10 mouse cellular contexts compared by ENCODE assay signal in the genomic region with DNA sequence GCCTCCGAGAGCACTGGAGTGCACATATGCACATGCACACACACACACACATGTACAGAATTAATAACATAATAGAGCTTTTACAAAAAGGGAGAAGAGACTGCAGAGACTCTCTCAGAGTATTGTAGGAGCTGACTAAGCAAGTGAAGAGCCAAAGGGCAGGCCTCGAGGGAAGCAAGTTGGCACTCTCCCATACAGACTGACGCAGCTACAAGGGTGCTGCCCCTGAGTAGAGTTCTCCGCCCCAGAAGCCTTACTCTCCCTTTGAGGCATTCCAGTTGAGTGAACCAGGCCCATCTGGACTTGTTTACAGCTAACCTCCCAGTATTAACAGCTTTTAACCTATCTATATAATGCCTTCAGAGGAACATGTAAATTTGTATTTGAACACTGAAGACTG. TPM values are rescaled to one million over a fixed set of nuclear protein-coding genes. Genes with fewer than 3 reads are reported as not detected.
DNase-seq lines count a peak whose midpoint lies in the region; ATAC-seq and TF ChIP-seq lines count a peak whose summit lies in the region.
"Had no signal": no experiment of that assay in that cellular context is flagged by ENCODE, and none has a peak within 500 bp of the region (broad histone marks: within the 10 kb centered on the region; RNA-seq: fewer than 3 reads in every experiment).

No protein-coding gene starts in this region.

- ATAC-seq in neural tube, embryonic 15.5 days (ENCODE audit: low FRiP score) = no peak

- no peak overlapping the region for H3K4me2 ChIP-seq in neural tube, embryonic 15.5 days

- peak; percentile 96 for DNase-seq in 3T3-L1 (ENCODE audit: low read depth, low spot score)
- DNase-seq in adrenal gland, adult 18-20 months (ENCODE audit: low spot score in 2 of 2) = peak; percentile 39 to 44
- DNase-seq in heart, adult 2 months = peak; percentile 75 to 78
- peak; percentile 46 to 66 for DNase-seq in kidney, postnatal 4 days
- no peak for DNase-seq in frontal cortex, postnatal 36 days (ENCODE audit: low spot score in 2 of 2)
- no peak for DNase-seq in embryo, embryonic 10.5 days (ENCODE audit: low spot score)
- no peak for DNase-seq in layer of hippocampus, postnatal 10 days (ENCODE audit: low spot score in 2 of 2)

- H3K79me2 ChIP-seq in heart, adult 2 months (replicated peaks; ENCODE audit: control insufficient read depth, insufficient read depth, low read length) = no peaks in the 10 kb centered on the region

- no peak for TF ChIP-seq POLR2A in heart, adult 2 months (IDR thresholded peaks at IDR 0.05; ENCODE audit: insufficient read depth, low read depth, low read length)

- H3K36me3 ChIP-seq in heart, adult 2 months (ENCODE audit: control insufficient read depth, insufficient read depth, low read length) = no peaks in the 10 kb centered on the region
- no peaks in the 10 kb centered on the region for H3K36me3 ChIP-seq in neural tube, embryonic 15.5 days

- intact Hi-C loops in heart, adult 2 months (cut with DNase I) = no loop called here

- H3K27ac ChIP-seq in heart, adult 2 months = peak overlapping the region; percentile 12; the same call in 1 of the 2 replicates
- no peak overlapping the region for H3K27ac ChIP-seq in neural tube, embryonic 15.5 days (replicated peaks)

- TF ChIP-seq CTCF in heart, adult 2 months (IDR thresholded peaks at IDR 0.05) = no peak

- no peak overlapping the region for H3K9ac ChIP-seq in heart, adult 2 months (ENCODE audit: low read depth, low read length)
- H3K9ac ChIP-seq in neural tube, embryonic 15.5 days (replicated peaks) = no peak overlapping the region

- no peaks in the 10 kb centered on the region for H3K9me3 ChIP-seq in neural tube, embryonic 15.5 days (replicated peaks)
- H3K9me3 ChIP-seq: megakaryocyte, embryonic 14.5 days had no signal

- no peaks in the 10 kb centered on the region for H3K27me3 ChIP-seq in heart, adult 2 months (ENCODE audit: control insufficient read depth, insufficient read depth, low read length)
- no peaks in the 10 kb centered on the region for H3K27me3 ChIP-seq in neural tube, embryonic 15.5 days (replicated peaks)

- peaks cover 9% of the 10 kb centered on the region for H3K4me1 ChIP-seq in heart, adult 2 months (ENCODE audit: control insufficient read depth, insufficient read depth, low read length)
- H3K4me1 ChIP-seq in neural tube, embryonic 15.5 days = 0 out of 2 replicates have a peak, but pooled peaks cover 3% of the 10 kb centered on the region
- H3K4me1 ChIP-seq: megakaryocyte, embryonic 14.5 days had no signal

- TF ChIP-seq EP300 in heart, adult 2 months (IDR thresholded peaks at IDR 0.05; ENCODE audit: insufficient read depth, low read depth, low read length) = no peak

- no peak overlapping the region for H3K4me3 ChIP-seq in heart, adult 2 months
- H3K4me3 ChIP-seq in neural tube, embryonic 15.5 days (replicated peaks) = no peak overlapping the region
- H3K4me3 ChIP-seq: megakaryocyte, embryonic 14.5 days had no signal

- WGBS in heart, adult 2 months = 52% methylated on average over 4 of the region's 4 CpGs
- WGBS in neural tube, embryonic 15.5 days = 72% methylated on average over 4 of the region's 4 CpGs

RNA-seq across cellular contexts. Expression of a gene that starts 54.4 kb away (rescaled TPM):
- total RNA-seq in adrenal gland, adult 18-20 months (2021) = not detected
- total RNA-seq in heart, adult 2 months (2021) = not detected
- polyA plus RNA-seq in heart, adult 2 months (2012; rRNA removed) = not detected in 2 replicates
- not detected in 2 replicates for polyA plus RNA-seq in neural tube, embryonic 15.5 days (2015; fragmentation: Nextera tagmentation; extraction: Ambion mirVana)
- not detected for total RNA-seq in layer of hippocampus, postnatal 10 days (2021)
- polyA plus RNA-seq: small intestine, adult 2 months had no signal

Comparison
In these comparisons a context has a peak if more than half of its experiments do, and no peak if none do; other contexts are left out.
1. DNase-seq: peak in 3T3-L1 (single experiment), adrenal gland, adult 18-20 months (2 of 2), heart, adult 2 months (2 of 2) and kidney, postnatal 4 days (2 of 2); none in frontal cortex, postnatal 36 days (0 of 2), embryo, embryonic 10.5 days (single experiment) and layer of hippocampus, postnatal 10 days (0 of 2).